Mouse (Mus musculus) lung, embryonic 14.5 days (tissue): ENCODE results near the gene Gm13698. TPM values are rescaled to one million over a fixed set of nuclear protein-coding genes. Genes with fewer than 3 reads are reported as not detected.
"Not testable (repeated sequence)": the region's sequence is repeated elsewhere in the genome, so short reads cannot be mapped to it uniquely, and the experiment has no call there.

Experiments
- ATAC-seq: fragments of 200-750 bp; cut with Nextera tagmentation; 2 replicates; pipeline ENCODE4 v1.8.0; 2017; ENCODE audit warnings: mild to moderate bottlenecking, moderate TSS enrichment, moderate library complexity; ENCODE audit not compliant: insufficient read depth
- DNase-seq: peaks from one replicate; pipeline ENCODE4 v3.0.0-alpha.2; 2015
- H3K27ac ChIP-seq: fragments of 300-500 bp; sonication (generic); 2 replicates; pipeline ENCODE4 v1.5.1; 2014; ENCODE audit warnings: low read depth, mild to moderate bottlenecking, moderate library complexity
- H3K27me3 ChIP-seq: fragments of 300-500 bp; sonication (generic); 2 replicates; pipeline ENCODE4 v1.6.1; 2014; ENCODE audit warnings: low read length, control low read depth; ENCODE audit not compliant: insufficient read depth
- H3K36me3 ChIP-seq: fragments of 300-500 bp; sonication (generic); 2 replicates; pipeline ENCODE4 v1.6.1; 2014; ENCODE audit warnings: control low read depth; ENCODE audit not compliant: insufficient read depth
- H3K4me1 ChIP-seq: fragments of 300-500 bp; sonication (generic); 2 replicates; pipeline ENCODE4 v1.6.1; 2014; ENCODE audit warnings: antibody characterized with exemption, control low read depth; ENCODE audit not compliant: insufficient read depth
- H3K4me2 ChIP-seq: fragments of 300-500 bp; sonication (generic); 2 replicates; pipeline ENCODE4 v1.6.1; 2014; ENCODE audit warnings: mild to moderate bottlenecking
- H3K4me3 ChIP-seq: fragments of 300-500 bp; sonication (generic); 2 replicates; pipeline ENCODE4 v1.5.1; 2014; ENCODE audit warnings: low read depth, low read length
- H3K9ac ChIP-seq: fragments of 300-500 bp; sonication (generic); 2 replicates; pipeline ENCODE4 v1.6.1; 2014
- H3K9me3 ChIP-seq: fragments of 300-500 bp; sonication (generic); 2 replicates; pipeline ENCODE4 v1.6.1; 2016; ENCODE audit warnings: low read depth, low read length, control low read depth
- CTCF ChIP-seq: IDR thresholded peaks from 2 replicates; pipeline ENCODE4 v1.5.1; 2016; ENCODE audit warnings: antibody characterized with exemption, low read depth
- WGBS: fragments of 180-500 bp; shearing (Covaris S2); extraction: QIAGEN DNeasy Blood & Tissue Kit; methylation state at CpG from one replicate; pipeline ENCODE4 v1.1.7; 2014; 5-methylcytosine and 5-hydroxymethylcytosine counted together
- polyA plus RNA-seq: library from polyadenylated mRNA; unstranded; fragments of >200 nt; fragmentation: Nextera tagmentation; extraction: Ambion mirVana; gene quantifications from 2 replicates; pipeline ENCODE4 v1.2.1, GENCODE M21; 2014

Gene Gm13698
- not detected in 2 replicates for polyA plus RNA-seq

- ATAC-seq, DNase-seq, H3K9me3 ChIP-seq, H3K4me2 ChIP-seq, H3K27me3 ChIP-seq, H3K9ac ChIP-seq, H3K36me3 ChIP-seq, H3K27ac ChIP-seq, H3K4me3 ChIP-seq, H3K4me1 ChIP-seq: not testable (repeated sequence)
- WGBS = no CpG with 5 or more reads among the region's 6 CpGs
These were observed at the start of gene Gm13698 for GRCm38 (mm10) chr2:83955393-83955792. Gm13698 (plus strand) TSS chr2:83955693.

GRCm38 (mm10) chr2:83929478-83930088 lies 25.9 kb upstream of the Gm13698 start:
- Histone ChIP-seq H3K4me1 (no peaks in the 10 kb centered on the region), H3K9me3 (no peaks in the 10 kb centered on the region), H3K4me3 (no peak overlapping the region), H3K27ac (no peak overlapping the region), H3K36me3 (no peaks in the 10 kb centered on the region), H3K4me2 (no peak overlapping the region), H3K9ac (no peak overlapping the region), H3K27me3 (no peaks in the 10 kb centered on the region)
- WGBS = 46% methylated on average over 2 of the region's 2 CpGs
- no peak for TF ChIP-seq CTCF
- no peak for ATAC-seq
- no peak for DNase-seq

- H3K9ac ChIP-seq = no peak within 1 kb of the TSS
- no peak within 1 kb of the TSS for H3K27ac ChIP-seq
- WGBS = 2% methylated on average over 20 of the region's 20 CpGs
- no peak for TF ChIP-seq CTCF
- peak; percentile 92; the same call in 1 of the 2 replicates for ATAC-seq
- H3K4me2 ChIP-seq = peak within 1 kb of the TSS; percentile 54
- H3K9me3 ChIP-seq = no peaks in the 10 kb centered on the region
- H3K36me3 ChIP-seq = no peaks in the 10 kb centered on the region
- peak within 1 kb of the TSS; percentile 12; the same call in 1 of the 2 replicates for H3K4me3 ChIP-seq
- H3K4me1 ChIP-seq = no peaks in the 10 kb centered on the region
- H3K27me3 ChIP-seq = no peaks in the 10 kb centered on the region
- peak; percentile 76 for DNase-seq
These were observed 14.5 kb upstream of the Gm13698 start, which contains the start of gene Zswim2 for GRCm38 (mm10) chr2:83940931-83941361. Zswim2 (minus strand) TSS chr2:83941228.

- DNase-seq (no peak), ATAC-seq (peak; percentile 31; the same call in 1 of the 2 replicates)
- Histone ChIP-seq H3K4me3 (no peak overlapping the region), H3K4me2 (peak overlapping the region; percentile 54), H3K9me3 (no peaks in the 10 kb centered on the region), H3K27ac (no peak overlapping the region), H3K27me3 (no peaks in the 10 kb centered on the region), H3K36me3 (no peaks in the 10 kb centered on the region), H3K4me1 (no peaks in the 10 kb centered on the region), H3K9ac (no peak overlapping the region)
- TF ChIP-seq CTCF = no peak
- 41% methylated on average over 3 of the region's 3 CpGs for WGBS
These were observed 14.1 kb upstream of the Gm13698 start for GRCm38 (mm10) chr2:83941378-83941777.

- no peak overlapping the region for H3K4me2 ChIP-seq
- no peak overlapping the region for H3K9ac ChIP-seq
- H3K27me3 ChIP-seq = no peaks in the 10 kb centered on the region
- TF ChIP-seq CTCF = no peak
- no peaks in the 10 kb centered on the region for H3K4me1 ChIP-seq
- no peak for ATAC-seq
- no peaks in the 10 kb centered on the region for H3K36me3 ChIP-seq
- H3K4me3 ChIP-seq = no peak overlapping the region
- no peaks in the 10 kb centered on the region for H3K9me3 ChIP-seq
- no peak for DNase-seq
- WGBS = 42% methylated on average over 4 of the region's 4 CpGs
- no peak overlapping the region for H3K27ac ChIP-seq
These were observed 13.7 kb upstream of the Gm13698 start for GRCm38 (mm10) chr2:83941792-83942191.

GRCm38 (mm10) chr2:83961203-83961602 lies 5.7 kb downstream of the Gm13698 start, which contains the start of gene Gm13693:
Gm13693 (plus strand) TSS chr2:83961503.
- not testable (repeated sequence) for H3K4me1 ChIP-seq, H3K4me3 ChIP-seq, H3K4me2 ChIP-seq, H3K9ac ChIP-seq, DNase-seq, ATAC-seq, H3K36me3 ChIP-seq, H3K9me3 ChIP-seq, H3K27ac ChIP-seq, H3K27me3 ChIP-seq
- no CpG with 5 or more reads among the region's 6 CpGs for WGBS

- WGBS = no CpG with 5 or more reads among the region's 6 CpGs
- not testable (repeated sequence) for H3K4me3 ChIP-seq, H3K9ac ChIP-seq, H3K4me2 ChIP-seq, H3K36me3 ChIP-seq, H3K27me3 ChIP-seq, ATAC-seq, H3K9me3 ChIP-seq, H3K4me1 ChIP-seq, DNase-seq, H3K27ac ChIP-seq
These were observed 11.5 kb downstream of the Gm13698 start, which contains the start of gene Gm13695 for GRCm38 (mm10) chr2:83967013-83967412. Gm13695 (plus strand) TSS chr2:83967313.

- H3K27me3 ChIP-seq, H3K4me1 ChIP-seq, H3K27ac ChIP-seq, H3K4me3 ChIP-seq, H3K4me2 ChIP-seq, DNase-seq, H3K9me3 ChIP-seq, ATAC-seq, H3K9ac ChIP-seq, H3K36me3 ChIP-seq: not testable (repeated sequence)
- WGBS = no CpG with 5 or more reads among the region's 6 CpGs
These were observed 17.3 kb downstream of the Gm13698 start, which contains the start of gene Gm13696 for GRCm38 (mm10) chr2:83972823-83973222. Gm13696 (plus strand) TSS chr2:83973123.

GRCm38 (mm10) chr2:83978633-83979032 lies 23.1 kb downstream of the Gm13698 start, which contains the start of gene Gm13694:
Gm13694 (plus strand) TSS chr2:83978933.
- not testable (repeated sequence) for H3K36me3 ChIP-seq, DNase-seq, H3K4me2 ChIP-seq, H3K27ac ChIP-seq, H3K9me3 ChIP-seq, H3K4me3 ChIP-seq, H3K4me1 ChIP-seq, ATAC-seq, H3K9ac ChIP-seq, H3K27me3 ChIP-seq
- WGBS = no CpG with 5 or more reads among the region's 6 CpGs

GRCm38 (mm10) chr2:83984443-83984842 lies 28.9 kb downstream of the Gm13698 start, which contains the start of gene Gm13697:
Gm13697 (plus strand) TSS chr2:83984743.
- H3K4me1 ChIP-seq, ATAC-seq, DNase-seq, H3K4me3 ChIP-seq, H3K27ac ChIP-seq, H3K36me3 ChIP-seq, H3K27me3 ChIP-seq, H3K9ac ChIP-seq, H3K4me2 ChIP-seq, H3K9me3 ChIP-seq: not testable (repeated sequence)
- WGBS = no CpG with 5 or more reads among the region's 6 CpGs
